ENCODE assay signal across 26 mouse cellular contexts in the genomic region with DNA sequence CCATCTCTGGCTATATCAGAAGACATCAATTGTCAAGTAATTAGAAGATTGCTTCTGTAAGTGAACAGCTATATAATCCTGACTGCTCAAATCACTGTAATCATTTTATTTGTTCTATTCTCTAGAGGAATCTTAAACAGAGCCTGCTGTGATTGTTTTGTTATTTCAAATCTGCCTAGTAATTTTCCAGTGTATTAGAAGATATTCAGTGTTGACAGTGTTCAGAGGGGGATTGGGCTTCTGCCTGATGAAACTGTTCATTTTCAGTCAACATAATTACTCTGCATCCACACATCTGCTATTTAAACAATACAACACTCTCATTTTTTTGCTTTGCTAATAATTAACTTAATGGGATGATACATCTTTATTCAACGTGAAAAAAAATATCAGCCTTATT.
A peak's percentile ranks its signal among the peaks of the same experiment; 100 is the strongest.
DNase-seq lines count a peak whose midpoint lies in the region; ATAC-seq and TF ChIP-seq lines count a peak whose summit lies in the region.
"Had no signal": no experiment of that assay in that cellular context is flagged by ENCODE, and none has a peak within 500 bp of the region (broad histone marks: within the 10 kb centered on the region; RNA-seq: fewer than 3 reads in every experiment).

No protein-coding gene starts in this region.

- H3K27ac ChIP-seq in forebrain, embryonic 13.5 days: no peak overlapping the region
- no peak overlapping the region for H3K27ac ChIP-seq in forebrain, embryonic 12.5 days
- no peak overlapping the region for H3K27ac ChIP-seq in hindbrain, embryonic 12.5 days
- H3K27ac ChIP-seq in hindbrain, embryonic 10.5 days: no peak overlapping the region
- H3K27ac ChIP-seq in midbrain, postnatal 0 days (ENCODE audit: low read depth, low read length): no peak overlapping the region
- no peak overlapping the region for H3K27ac ChIP-seq in midbrain, embryonic 13.5 days
- no peak overlapping the region for H3K27ac ChIP-seq in forebrain, embryonic 16.5 days (ENCODE audit: low read length)
- H3K27ac ChIP-seq: embryonic facial prominence, embryonic 10.5 days; embryonic facial prominence, embryonic 13.5 days; gastrocnemius, adult 2 months; hindbrain, embryonic 15.5 days; intestine, embryonic 15.5 days had no signal

- WGBS in forebrain, embryonic 13.5 days: 57% methylated on average over 1 of the region's 1 CpGs
- WGBS in forebrain, embryonic 12.5 days: 71% methylated on average over 1 of the region's 1 CpGs
- WGBS in hindbrain, embryonic 12.5 days: 77% methylated on average over 1 of the region's 1 CpGs
- 85% methylated on average over 1 of the region's 1 CpGs for WGBS in hindbrain, embryonic 10.5 days
- 77% methylated on average over 1 of the region's 1 CpGs for WGBS in midbrain, postnatal 0 days
- 72% methylated on average over 1 of the region's 1 CpGs for WGBS in midbrain, embryonic 13.5 days
- WGBS in forebrain, embryonic 16.5 days: 65% methylated on average over 1 of the region's 1 CpGs

- intact Hi-C loops in heart, postnatal 36 days (cut with DNase I): no loop called here

- no peak for TF ChIP-seq CTCF in midbrain, postnatal 0 days (IDR thresholded peaks at IDR 0.05)

- H3K4me3 ChIP-seq in forebrain, embryonic 13.5 days: no peak overlapping the region
- H3K4me3 ChIP-seq in forebrain, embryonic 12.5 days (replicated peaks): no peak overlapping the region
- no peak overlapping the region for H3K4me3 ChIP-seq in hindbrain, embryonic 12.5 days
- H3K4me3 ChIP-seq in hindbrain, embryonic 10.5 days: no peak overlapping the region
- H3K4me3 ChIP-seq in midbrain, postnatal 0 days (ENCODE audit: low read depth, low read length): no peak overlapping the region
- no peak overlapping the region for H3K4me3 ChIP-seq in midbrain, embryonic 13.5 days (replicated peaks)
- H3K4me3 ChIP-seq in forebrain, embryonic 16.5 days (replicated peaks; ENCODE audit: low read length): no peak overlapping the region
- H3K4me3 ChIP-seq: embryonic facial prominence, embryonic 10.5 days; embryonic facial prominence, embryonic 13.5 days; erythroblast, embryonic 14.5 days; gastrocnemius, adult 2 months; hindbrain, embryonic 15.5 days; intestine, embryonic 15.5 days had no signal

- no peak overlapping the region for H3K4me2 ChIP-seq in forebrain, embryonic 13.5 days
- no peak overlapping the region for H3K4me2 ChIP-seq in forebrain, embryonic 12.5 days
- H3K4me2 ChIP-seq in hindbrain, embryonic 12.5 days (replicated peaks): no peak overlapping the region
- no peak overlapping the region for H3K4me2 ChIP-seq in midbrain, postnatal 0 days (ENCODE audit: low read depth, low read length, poor library complexity, severe bottlenecking)
- H3K4me2 ChIP-seq in midbrain, embryonic 13.5 days (replicated peaks): no peak overlapping the region
- H3K4me2 ChIP-seq in forebrain, embryonic 16.5 days (ENCODE audit: low read length): no peak overlapping the region
- H3K4me2 ChIP-seq: embryonic facial prominence, embryonic 13.5 days; heart, embryonic 11.5 days; hindbrain, embryonic 15.5 days; intestine, embryonic 15.5 days had no signal

- no peak for DNase-seq in hindbrain, embryonic 10.5 days (ENCODE audit: low spot score)
- peak; percentile 10 for DNase-seq in midbrain, postnatal 0 days (ENCODE audit: low spot score)
- DNase-seq in heart, postnatal 36 days: no peak
- DNase-seq: adrenal gland, adult 8-10 months; adrenal gland, postnatal 25 days; cerebellum, adult 11 months; cerebellum, adult 2 months; cerebellum, adult 9-11 months; cerebellum, postnatal 25 days; gastrocnemius, adult 2 months; gastrocnemius, postnatal 14 days; heart, adult 11 months; kidney, adult 11 months; kidney, adult 8-10 months had no signal

- H3K4me1 ChIP-seq in forebrain, embryonic 13.5 days: no peaks in the 10 kb centered on the region
- no peaks in the 10 kb centered on the region for H3K4me1 ChIP-seq in forebrain, embryonic 12.5 days
- H3K4me1 ChIP-seq in hindbrain, embryonic 12.5 days: no peaks in the 10 kb centered on the region
- H3K4me1 ChIP-seq in hindbrain, embryonic 10.5 days (replicated peaks): no peaks in the 10 kb centered on the region
- H3K4me1 ChIP-seq in midbrain, postnatal 0 days (ENCODE audit: insufficient read depth, low read length): no peaks in the 10 kb centered on the region
- H3K4me1 ChIP-seq in midbrain, embryonic 13.5 days (replicated peaks): no peaks in the 10 kb centered on the region
- no peaks in the 10 kb centered on the region for H3K4me1 ChIP-seq in forebrain, embryonic 16.5 days (replicated peaks; ENCODE audit: control insufficient read depth, insufficient read depth, low read length)
- H3K4me1 ChIP-seq: embryonic facial prominence, embryonic 10.5 days; embryonic facial prominence, embryonic 13.5 days; hindbrain, embryonic 15.5 days; intestine, embryonic 15.5 days had no signal

- peak; percentile 67 for ATAC-seq in forebrain, embryonic 13.5 days
- ATAC-seq in forebrain, embryonic 12.5 days (ENCODE audit: low FRiP score): no peak
- 0 out of 2 replicates have a peak, but pooled peaks have one; percentile 8 for ATAC-seq in hindbrain, embryonic 12.5 days (ENCODE audit: low FRiP score)
- no peak for ATAC-seq in midbrain, postnatal 0 days (ENCODE audit: low FRiP score)
- ATAC-seq in midbrain, embryonic 13.5 days: no peak
- peak; percentile 90 for ATAC-seq in forebrain, embryonic 16.5 days
- ATAC-seq: activated CD4-positive, CD25-positive, alpha-beta regulatory T cell, adult 4 months; intestine, embryonic 15.5 days had no signal

- no peaks in the 10 kb centered on the region for H3K9me3 ChIP-seq in forebrain, embryonic 13.5 days (replicated peaks)
- H3K9me3 ChIP-seq in forebrain, embryonic 12.5 days: no peaks in the 10 kb centered on the region
- H3K9me3 ChIP-seq in hindbrain, embryonic 12.5 days (replicated peaks): no peaks in the 10 kb centered on the region
- no peaks in the 10 kb centered on the region for H3K9me3 ChIP-seq in hindbrain, embryonic 10.5 days
- H3K9me3 ChIP-seq in midbrain, postnatal 0 days (ENCODE audit: low read length): no peaks in the 10 kb centered on the region
- no peaks in the 10 kb centered on the region for H3K9me3 ChIP-seq in midbrain, embryonic 13.5 days
- H3K9me3 ChIP-seq in forebrain, embryonic 16.5 days (ENCODE audit: control insufficient read depth, low read length): no peaks in the 10 kb centered on the region
- H3K9me3 ChIP-seq: embryonic facial prominence, embryonic 10.5 days; embryonic facial prominence, embryonic 13.5 days; hindbrain, embryonic 15.5 days; intestine, embryonic 15.5 days had no signal

- no peaks in the 10 kb centered on the region for H3K27me3 ChIP-seq in forebrain, embryonic 13.5 days
- 0 out of 2 replicates have a peak, but pooled peaks cover 2% of the 10 kb centered on the region for H3K27me3 ChIP-seq in forebrain, embryonic 12.5 days
- no peaks in the 10 kb centered on the region for H3K27me3 ChIP-seq in hindbrain, embryonic 12.5 days
- no peaks in the 10 kb centered on the region for H3K27me3 ChIP-seq in hindbrain, embryonic 10.5 days (ENCODE audit: insufficient read depth, poor library complexity, severe bottlenecking)
- no peaks in the 10 kb centered on the region for H3K27me3 ChIP-seq in midbrain, postnatal 0 days (ENCODE audit: insufficient read depth, low read length)
- no peaks in the 10 kb centered on the region for H3K27me3 ChIP-seq in midbrain, embryonic 13.5 days
- no peaks in the 10 kb centered on the region for H3K27me3 ChIP-seq in forebrain, embryonic 16.5 days (replicated peaks; ENCODE audit: control insufficient read depth, insufficient read depth, low read length)
- H3K27me3 ChIP-seq: embryonic facial prominence, embryonic 13.5 days; hindbrain, embryonic 15.5 days; intestine, embryonic 15.5 days had no signal

- no peaks in the 10 kb centered on the region for H3K36me3 ChIP-seq in forebrain, embryonic 13.5 days (ENCODE audit: poor library complexity, severe bottlenecking)
- no peaks in the 10 kb centered on the region for H3K36me3 ChIP-seq in forebrain, embryonic 12.5 days (replicated peaks)
- H3K36me3 ChIP-seq in hindbrain, embryonic 12.5 days: no peaks in the 10 kb centered on the region
- no peaks in the 10 kb centered on the region for H3K36me3 ChIP-seq in hindbrain, embryonic 10.5 days
- no peaks in the 10 kb centered on the region for H3K36me3 ChIP-seq in midbrain, postnatal 0 days (ENCODE audit: insufficient read depth, low read length)
- H3K36me3 ChIP-seq in midbrain, embryonic 13.5 days: no peaks in the 10 kb centered on the region
- no peaks in the 10 kb centered on the region for H3K36me3 ChIP-seq in forebrain, embryonic 16.5 days (ENCODE audit: control insufficient read depth, insufficient read depth)
- H3K36me3 ChIP-seq: embryonic facial prominence, embryonic 10.5 days; embryonic facial prominence, embryonic 13.5 days; hindbrain, embryonic 15.5 days; intestine, embryonic 15.5 days had no signal

- no peak overlapping the region for H3K9ac ChIP-seq in forebrain, embryonic 13.5 days
- no peak overlapping the region for H3K9ac ChIP-seq in forebrain, embryonic 12.5 days
- H3K9ac ChIP-seq in hindbrain, embryonic 12.5 days: no peak overlapping the region
- H3K9ac ChIP-seq in midbrain, postnatal 0 days (replicated peaks; ENCODE audit: low read length, poor library complexity, severe bottlenecking): no peak overlapping the region
- H3K9ac ChIP-seq in midbrain, embryonic 13.5 days (replicated peaks): no peak overlapping the region
- no peak overlapping the region for H3K9ac ChIP-seq in forebrain, embryonic 16.5 days (replicated peaks; ENCODE audit: low read depth, low read length)
- H3K9ac ChIP-seq: embryonic facial prominence, embryonic 13.5 days; hindbrain, embryonic 15.5 days; intestine, embryonic 15.5 days had no signal

Comparison
In these comparisons a context has a peak if more than half of its experiments do, and no peak if none do; other contexts are left out.
1. ATAC-seq: peak in forebrain, embryonic 13.5 days (single experiment), hindbrain, embryonic 12.5 days (single experiment) and forebrain, embryonic 16.5 days (single experiment); none in forebrain, embryonic 12.5 days (single experiment), midbrain, postnatal 0 days (single experiment) and midbrain, embryonic 13.5 days (single experiment).